Mouse (Mus musculus) spleen, adult 2 months (tissue): ENCODE results near the gene Gm21992. TPM values are rescaled to one million over a fixed set of nuclear protein-coding genes. Genes with fewer than 3 reads are reported as not detected.
A peak's percentile ranks its signal among the peaks of the same experiment; 100 is the strongest.
"Not testable (repeated sequence)": the region's sequence is repeated elsewhere in the genome, so short reads cannot be mapped to it uniquely, and the experiment has no call there.

ENCODE experiments used
- DNase-seq, 2 experiments: peaks; one replicate each; pipeline versions ENCODE4 v3.0.0 to v3.0.0-alpha.2; 2012 to 2021; ENCODE audit warnings: low spot score in 2 of 2, low read depth in 1 of 2
- H3K27ac ChIP-seq: fragments of 200-500 bp; 2 replicates; pipeline ENCODE4 v1.5.1; 2012; ENCODE audit warnings: low read length, inconsistent platforms; ENCODE audit not compliant: insufficient read depth
- H3K27me3 ChIP-seq: fragments of 200-500 bp; 2 replicates; pipeline ENCODE4 v1.6.1; 2012; ENCODE audit warnings: mild to moderate bottlenecking, moderate library complexity, low read length, inconsistent platforms; ENCODE audit not compliant: control insufficient read depth, insufficient read depth
- H3K36me3 ChIP-seq: fragments of 200-500 bp; 2 replicates; pipeline ENCODE4 v1.6.1; 2012; ENCODE audit warnings: mild to moderate bottlenecking, low read length, inconsistent platforms; ENCODE audit not compliant: control insufficient read depth, insufficient read depth
- H3K4me1 ChIP-seq: fragments of 200-500 bp; 2 replicates; pipeline ENCODE4 v1.6.1; 2011; ENCODE audit warnings: inconsistent platforms; ENCODE audit not compliant: control insufficient read depth, insufficient read depth, insufficient read length
- H3K4me3 ChIP-seq: fragments of 200-500 bp; 2 replicates; pipeline ENCODE4 v1.5.1; 2011; ENCODE audit warnings: mild to moderate bottlenecking, inconsistent platforms; ENCODE audit not compliant: insufficient read depth, insufficient read length; ENCODE audit errors: extremely low read depth
- CTCF ChIP-seq: fragments of 200-500 bp; IDR thresholded peaks from 2 replicates; pipeline ENCODE4 v1.5.1; 2011; ENCODE audit warnings: mild to moderate bottlenecking, inconsistent platforms; ENCODE audit not compliant: insufficient read depth, insufficient read length, insufficient replicate concordance; ENCODE audit errors: extremely low read depth
- POLR2A ChIP-seq: fragments of 200-500 bp; IDR thresholded peaks from 2 replicates; pipeline ENCODE4 v1.6.1; 2011; ENCODE audit warnings: low read depth, low read length, inconsistent platforms
- WGBS: fragments of 180-500 bp; shearing (Covaris S2); methylation state at CpG from one replicate; pipeline ENCODE4 v1.1.7; 2018; 5-methylcytosine and 5-hydroxymethylcytosine counted together
- polyA plus RNA-seq: library from polyadenylated mRNA; depleted of rRNA; stranded (reverse); fragments of >200 nt; gene quantifications from 2 replicates; pipeline ENCODE4 v1.2.3, GENCODE M21; 2012

Gene Gm21992
- polyA plus RNA-seq, 1 experiment, result 15.0 TPM

- no peak for TF ChIP-seq POLR2A
- no peak for TF ChIP-seq CTCF
- H3K27ac ChIP-seq, result no peak overlapping the region
- peaks cover 8% of the 10 kb centered on the region for H3K4me1 ChIP-seq
- WGBS, result 92% methylated on average over 6 of the region's 6 CpGs
- no peaks in the 10 kb centered on the region for H3K27me3 ChIP-seq
- no peak overlapping the region for H3K4me3 ChIP-seq
- H3K36me3 ChIP-seq, result no peaks in the 10 kb centered on the region
- DNase-seq, result peak in 1 of 2 experiments; percentile 11
These were observed 1.6 kb upstream of the Gm21992 start for GRCm38 (mm10) chr19:4813015-4813414.

- not testable (repeated sequence) for DNase-seq, H3K27me3 ChIP-seq, H3K4me1 ChIP-seq, H3K36me3 ChIP-seq, H3K27ac ChIP-seq, H3K4me3 ChIP-seq
- 77% methylated on average over 8 of the region's 8 CpGs for WGBS
These were observed 1.0 kb upstream of the Gm21992 start for GRCm38 (mm10) chr19:4812334-4812949.

GRCm38 (mm10) chr19:4811909-4812242 lies 464 bp upstream of the Gm21992 start:
- H3K27ac ChIP-seq, result peak overlapping the region; percentile 83
- no peaks in the 10 kb centered on the region for H3K36me3 ChIP-seq
- 2% methylated on average over 12 of the region's 12 CpGs for WGBS
- peak overlapping the region; percentile 69 for H3K4me3 ChIP-seq
- no peak for DNase-seq
- H3K27me3 ChIP-seq, result no peaks in the 10 kb centered on the region
- TF ChIP-seq CTCF (no peak), POLR2A (no peak)
- H3K4me1 ChIP-seq, result peaks cover 8% of the 10 kb centered on the region

- H3K36me3 ChIP-seq, result no peaks in the 10 kb centered on the region
- DNase-seq, result no peak
- H3K4me1 ChIP-seq, result peaks cover 8% of the 10 kb centered on the region
- 1% methylated on average over 17 of the region's 17 CpGs for WGBS
- TF ChIP-seq CTCF, result no peak
- no peak for TF ChIP-seq POLR2A
- H3K4me3 ChIP-seq, result peak overlapping the region; percentile 69
- peak overlapping the region; percentile 84 for H3K27ac ChIP-seq
- no peaks in the 10 kb centered on the region for H3K27me3 ChIP-seq
These were observed 708 bp downstream of the Gm21992 start for GRCm38 (mm10) chr19:4810746-4811062.

GRCm38 (mm10) chr19:4810309-4810708 lies 1.1 kb downstream of the Gm21992 start:
- H3K4me3 ChIP-seq, result peak overlapping the region; percentile 69
- H3K27me3 ChIP-seq, result no peaks in the 10 kb centered on the region
- WGBS, result under 1% methylated on average over 14 of the region's 14 CpGs
- H3K27ac ChIP-seq, result no peak overlapping the region
- DNase-seq, result no peak
- H3K36me3 ChIP-seq, result no peaks in the 10 kb centered on the region
- TF ChIP-seq POLR2A (no peak), CTCF (no peak)
- H3K4me1 ChIP-seq, result peaks cover 8% of the 10 kb centered on the region

GRCm38 (mm10) chr19:4803283-4803682 lies 8.1 kb downstream of the Gm21992 start:
- TF ChIP-seq POLR2A (no peak), CTCF (no peak)
- H3K27me3 ChIP-seq, result no peaks in the 10 kb centered on the region
- peaks cover 31% of the 10 kb centered on the region for H3K36me3 ChIP-seq
- H3K4me3 ChIP-seq, result no peak overlapping the region
- 89% methylated on average over 10 of the region's 10 CpGs for WGBS
- H3K27ac ChIP-seq, result no peak overlapping the region
- no peaks in the 10 kb centered on the region; the same call in none of the 2 replicates for H3K4me1 ChIP-seq
- no peak for DNase-seq

- no peak overlapping the region for H3K4me3 ChIP-seq
- H3K36me3 ChIP-seq, result peaks cover 31% of the 10 kb centered on the region
- DNase-seq, result no peak
- 96% methylated on average over 7 of the region's 7 CpGs for WGBS
- no peaks in the 10 kb centered on the region; the same call in 1 of the 2 replicates for H3K4me1 ChIP-seq
- no peak overlapping the region for H3K27ac ChIP-seq
- TF ChIP-seq CTCF, result no peak
- no peak for TF ChIP-seq POLR2A
- no peaks in the 10 kb centered on the region for H3K27me3 ChIP-seq
These were observed 8.7 kb downstream of the Gm21992 start for GRCm38 (mm10) chr19:4802691-4803091.
